Mouse (Mus musculus): ENCODE results near the gene Gm49388.
"Not testable (repeated sequence)": the region's sequence is repeated elsewhere in the genome, so short reads cannot be mapped to it uniquely, and the experiment has no call there.

The Gm49388 gene

DNA sequence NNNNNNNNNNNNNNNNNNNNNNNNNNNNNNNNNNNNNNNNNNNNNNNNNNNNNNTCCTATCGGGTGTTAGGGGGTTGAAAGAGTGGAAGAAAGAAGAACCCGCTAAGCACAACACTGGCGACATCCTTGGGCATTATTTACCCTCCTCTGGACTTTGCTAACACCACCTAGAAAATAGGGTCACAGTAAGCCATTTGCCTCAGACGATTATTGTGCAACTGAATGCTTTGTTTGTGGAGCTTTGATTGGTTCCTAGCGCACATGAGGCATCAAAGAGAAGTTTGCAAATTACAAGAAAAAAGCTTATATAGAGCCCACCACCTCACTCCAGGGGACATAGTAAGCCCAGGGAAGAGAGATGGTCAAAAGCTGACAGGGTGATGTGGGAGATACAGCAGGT, 23.4 kb downstream of the Gm49388 start:
- no peak for DNase-seq

DNA sequence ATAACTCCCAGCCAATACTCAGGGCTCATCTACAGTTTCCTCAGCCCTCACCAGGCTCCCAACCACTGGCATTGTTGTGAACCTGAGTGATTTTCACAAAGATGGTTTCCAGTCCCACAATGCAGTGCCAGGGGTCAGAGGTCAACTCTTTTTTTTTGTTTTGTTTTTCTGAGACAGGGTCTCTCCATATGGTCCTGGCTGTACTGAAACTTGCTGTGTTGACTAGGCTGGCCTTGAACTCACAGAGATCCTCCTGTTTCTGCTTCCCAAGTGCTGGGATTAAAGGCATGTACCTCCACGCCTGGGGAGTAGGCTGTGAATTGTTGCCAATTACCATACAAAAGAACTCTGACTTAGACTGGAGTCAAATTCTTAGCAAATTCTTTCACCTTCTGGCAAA, 24.4 kb downstream of the Gm49388 start:
- DNase-seq: no peak

DNA sequence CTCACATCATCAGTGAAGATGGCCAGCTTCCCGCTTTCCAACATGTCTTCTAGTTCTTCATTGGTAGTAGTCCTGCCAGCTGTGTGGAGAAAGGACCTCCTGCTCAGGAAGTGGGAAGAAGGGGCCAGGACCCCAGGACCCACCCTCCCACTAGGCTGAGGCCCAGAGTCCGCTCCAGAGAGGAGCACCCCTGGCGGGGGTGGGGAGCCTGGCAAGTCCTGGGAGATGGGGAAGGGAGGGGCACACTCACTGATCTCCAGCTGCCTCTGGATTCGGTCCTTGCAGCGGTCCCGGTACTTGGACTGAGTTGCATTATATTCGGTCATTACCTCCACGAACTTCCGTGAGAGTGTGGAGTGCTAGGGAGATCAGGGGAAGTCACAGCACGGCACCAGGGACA, 25.2 kb downstream of the Gm49388 start:
- DNase-seq: no peak

DNA sequence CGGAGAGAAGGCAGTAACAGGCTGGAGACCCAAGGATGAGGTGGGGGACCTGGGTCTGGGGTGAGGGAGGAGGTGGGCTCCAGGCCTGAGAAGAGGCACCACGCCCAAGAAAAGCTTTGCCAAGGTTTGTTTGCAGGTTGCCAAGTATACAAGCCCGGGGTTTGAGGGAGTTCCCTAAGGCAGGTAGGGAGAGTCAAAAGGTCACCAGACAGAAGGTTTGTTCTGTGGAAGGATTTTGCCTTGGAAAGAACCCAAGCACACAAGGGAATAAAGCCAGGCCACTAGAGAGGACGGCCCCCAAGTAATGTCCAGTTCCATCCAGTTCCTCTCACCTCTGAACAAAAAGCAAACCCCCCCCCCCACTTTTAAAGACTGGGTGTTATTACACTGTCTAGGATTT, 25.8 kb downstream of the Gm49388 start:
- DNase-seq: no peak

DNA sequence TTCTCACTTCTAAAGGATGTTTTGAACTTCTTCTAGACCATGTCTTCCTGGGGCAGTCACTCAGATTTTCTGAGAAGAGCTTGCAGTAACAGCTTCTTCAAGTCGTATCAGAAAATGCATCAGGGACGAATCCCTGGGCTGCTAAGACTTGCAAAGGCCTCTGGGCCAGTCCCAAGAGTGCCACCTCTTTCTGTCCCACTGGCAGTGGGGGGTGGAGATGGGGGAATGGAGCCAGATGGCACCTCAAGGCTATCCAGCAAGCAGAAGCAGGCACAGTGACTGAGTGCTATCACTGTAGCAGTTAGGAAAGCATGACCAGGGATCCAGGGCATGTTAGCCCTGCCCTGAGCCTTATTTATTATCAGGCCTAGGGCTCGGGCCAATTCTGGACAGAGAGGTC, 26.9 kb downstream of the Gm49388 start:
- DNase-seq: no peak

DNA sequence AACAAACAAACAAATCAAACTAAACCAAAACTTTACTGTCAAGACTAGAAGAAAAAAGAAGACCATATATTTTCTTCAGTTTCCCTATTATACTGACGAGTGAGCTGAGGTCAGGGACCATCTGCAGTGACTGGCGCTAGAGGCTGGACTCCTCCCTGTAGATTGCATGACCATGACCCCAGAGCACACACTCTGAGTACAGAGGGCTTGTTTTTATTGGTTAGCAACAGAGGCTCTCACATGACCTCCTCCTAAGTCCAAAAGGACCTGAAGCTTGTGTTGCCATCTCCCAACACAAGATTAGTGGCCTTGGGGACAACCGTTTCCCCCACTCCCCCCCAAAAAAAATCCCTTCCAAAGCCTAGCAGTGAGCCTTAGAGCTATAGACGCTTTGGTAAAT, 28.4 kb downstream of the Gm49388 start:
- DNase-seq: no peak

DNA sequence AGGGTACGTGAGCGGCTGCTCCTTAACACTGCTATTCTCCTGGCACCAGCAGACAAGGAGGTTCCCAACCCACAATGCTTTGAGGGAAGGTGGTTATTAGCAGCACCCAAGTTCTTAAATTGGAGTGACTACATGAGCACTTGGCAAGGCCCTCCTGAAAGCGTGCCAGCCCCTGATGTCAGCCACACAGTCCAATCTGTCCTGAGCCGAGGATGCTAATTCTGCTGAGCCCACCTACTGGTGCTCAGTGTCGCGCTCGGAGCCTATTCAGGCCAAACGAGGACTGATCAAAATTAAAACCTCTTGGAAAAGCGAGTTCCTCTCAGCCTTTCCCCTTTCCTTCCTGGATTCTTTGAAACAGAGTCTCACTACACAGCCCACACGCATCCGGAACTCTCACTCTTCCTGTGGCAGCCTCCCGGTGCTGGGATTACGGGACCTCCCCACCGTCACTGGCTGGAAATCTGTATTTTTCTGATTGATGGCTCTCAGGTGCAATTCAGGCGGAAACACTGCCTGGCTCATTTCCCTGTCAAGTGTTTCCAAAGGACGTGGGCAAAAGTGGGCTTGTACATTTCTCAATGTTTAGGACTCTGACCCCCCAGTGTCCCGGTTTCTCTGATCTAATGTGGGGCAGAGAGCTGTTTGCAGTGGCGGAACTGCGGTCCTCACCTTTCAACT, 29.0 kb downstream of the Gm49388 start:
- DNase-seq: peak; percentile 71

DNA sequence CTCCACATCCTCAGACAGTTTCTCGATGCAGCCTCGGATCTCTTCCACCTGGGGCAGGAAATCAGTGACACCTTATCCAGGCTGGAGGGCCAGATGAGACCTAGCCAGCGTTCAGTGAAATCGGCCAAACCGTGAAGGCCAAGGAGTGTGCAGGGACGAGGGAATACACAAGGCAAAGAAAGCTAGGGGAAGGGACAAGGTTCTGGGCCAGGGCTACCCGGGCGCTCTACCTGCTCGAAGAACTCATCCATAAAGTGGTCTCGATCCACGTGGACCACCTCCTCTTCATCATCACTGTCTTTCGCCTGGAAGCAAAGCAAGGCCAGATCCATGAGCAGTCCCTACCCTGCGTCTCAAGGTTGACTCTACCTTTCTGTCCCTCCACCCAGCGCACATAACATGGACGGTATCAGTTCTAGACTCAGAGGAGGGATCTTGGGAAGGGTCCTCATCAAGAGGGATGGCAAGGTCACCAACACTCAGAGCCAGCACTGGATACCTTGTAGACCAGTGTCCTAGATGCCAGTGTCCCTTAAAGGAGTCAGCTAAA, 29.8 kb downstream of the Gm49388 start:
- DNase-seq: no peak

DNA sequence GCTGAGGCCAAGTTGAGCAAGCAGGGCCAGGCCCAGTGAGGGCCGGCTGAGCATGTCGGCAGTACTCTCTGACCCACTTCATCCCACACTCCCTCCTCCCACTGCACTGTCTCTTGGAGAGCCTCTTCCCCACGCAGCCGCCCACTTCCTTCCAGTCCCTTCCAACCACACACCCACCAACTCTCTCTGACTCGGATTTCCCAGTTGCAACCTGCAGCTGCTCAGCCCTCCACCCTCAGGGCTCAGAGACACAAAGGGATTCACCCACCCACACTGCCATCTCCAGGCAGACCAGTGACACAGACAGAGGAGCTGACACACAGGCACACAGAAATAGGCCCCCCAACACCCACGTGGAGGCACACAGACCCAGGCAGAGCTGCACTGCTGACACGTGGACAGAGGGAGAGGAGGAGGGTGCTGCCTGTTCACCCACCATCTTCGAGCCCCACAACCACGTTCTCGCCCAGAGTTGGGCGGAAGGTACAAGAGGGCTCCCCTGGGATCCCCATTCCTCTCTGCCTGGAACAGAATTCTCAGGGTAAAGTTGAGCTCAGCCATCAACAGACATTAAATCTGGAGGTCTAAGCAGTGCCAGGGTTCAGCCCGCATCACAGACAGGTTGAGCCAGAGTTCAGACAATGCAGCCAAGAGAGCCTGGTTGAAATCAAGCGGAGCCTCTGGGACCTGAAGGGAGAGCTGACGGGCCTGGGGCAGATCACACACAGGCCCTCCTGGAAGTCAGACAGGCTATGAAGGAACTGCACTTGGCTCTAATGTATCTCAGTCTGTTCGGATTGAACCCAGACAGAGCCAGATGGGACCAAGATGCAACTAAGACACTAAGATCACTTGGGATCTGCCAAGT, 30.8 kb downstream of the Gm49388 start:
- peak; percentile 76 for DNase-seq

DNA sequence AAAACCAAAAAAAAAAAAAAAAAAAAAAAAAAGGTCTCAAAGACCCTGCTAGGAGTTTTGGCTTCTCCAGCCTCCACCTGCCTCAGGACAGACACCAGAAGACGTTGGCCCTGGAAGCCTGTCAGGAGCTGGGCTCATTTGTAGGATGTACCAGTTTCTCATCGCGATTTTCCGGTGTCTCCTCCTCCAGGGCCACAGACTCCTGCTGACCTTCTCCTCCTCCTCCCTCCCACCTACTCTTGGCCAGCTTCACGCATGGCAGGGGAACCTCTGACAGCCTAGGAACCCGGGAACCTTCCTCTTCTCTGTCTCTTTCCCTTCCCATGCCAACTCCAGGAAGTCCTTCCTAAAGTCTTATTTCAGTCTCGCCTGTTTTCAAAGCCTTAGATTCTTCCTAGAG, 31.6 kb downstream of the Gm49388 start:
- DNase-seq: no peak

DNA sequence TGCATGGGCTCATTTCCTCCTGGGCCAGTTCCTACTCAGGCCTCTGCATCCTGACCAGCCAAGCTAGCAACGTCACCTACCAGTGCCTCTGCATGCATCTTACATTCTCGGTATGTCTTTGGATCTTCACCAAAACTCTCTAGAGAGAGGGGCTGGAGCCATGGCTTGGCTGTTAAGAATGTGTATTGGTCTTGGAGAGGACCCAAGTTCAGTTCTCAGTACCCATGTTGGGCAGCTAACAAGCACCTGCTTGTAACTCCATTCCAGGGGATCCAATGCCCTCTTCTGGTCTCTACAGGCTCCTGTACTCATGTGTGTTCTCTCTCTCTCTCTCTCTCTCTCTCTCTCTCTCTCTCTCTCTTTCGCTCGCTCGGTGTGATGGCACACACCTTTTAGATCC, 32.4 kb downstream of the Gm49388 start:
- DNase-seq: no peak

DNA sequence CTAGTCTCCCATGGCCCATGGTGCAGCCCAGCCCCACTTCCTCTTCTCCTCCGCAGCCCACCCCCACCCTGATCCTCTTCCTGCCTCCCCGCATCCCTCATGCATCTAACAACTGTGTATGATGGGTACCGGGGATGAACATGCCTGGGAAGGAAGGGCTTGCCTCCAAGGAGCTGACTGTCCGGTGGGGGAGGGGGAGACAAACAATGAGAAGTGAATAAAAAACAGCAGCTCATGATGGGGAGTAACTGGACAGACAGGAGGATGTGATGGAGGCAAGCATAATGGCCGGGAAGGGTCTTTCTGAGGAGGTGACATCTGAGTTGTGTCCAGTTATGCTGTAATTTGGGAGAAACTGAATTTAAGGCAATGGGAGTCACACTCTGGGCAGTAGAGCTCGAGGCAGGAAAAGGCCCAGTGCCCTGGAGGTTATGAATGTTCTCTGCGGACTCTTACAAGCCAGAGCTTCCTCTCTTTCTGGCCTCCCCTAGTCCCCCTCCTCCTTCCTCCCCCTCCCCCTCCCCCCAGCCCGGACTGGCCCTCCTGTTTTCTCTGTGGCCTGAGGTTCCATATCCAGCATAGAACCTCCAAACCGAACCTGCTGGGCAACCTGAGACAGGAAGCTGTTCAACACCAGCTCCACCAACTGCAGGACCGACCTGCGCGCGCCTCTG, 35.6 kb downstream of the Gm49388 start:
- peak; percentile 61 for DNase-seq

DNA sequence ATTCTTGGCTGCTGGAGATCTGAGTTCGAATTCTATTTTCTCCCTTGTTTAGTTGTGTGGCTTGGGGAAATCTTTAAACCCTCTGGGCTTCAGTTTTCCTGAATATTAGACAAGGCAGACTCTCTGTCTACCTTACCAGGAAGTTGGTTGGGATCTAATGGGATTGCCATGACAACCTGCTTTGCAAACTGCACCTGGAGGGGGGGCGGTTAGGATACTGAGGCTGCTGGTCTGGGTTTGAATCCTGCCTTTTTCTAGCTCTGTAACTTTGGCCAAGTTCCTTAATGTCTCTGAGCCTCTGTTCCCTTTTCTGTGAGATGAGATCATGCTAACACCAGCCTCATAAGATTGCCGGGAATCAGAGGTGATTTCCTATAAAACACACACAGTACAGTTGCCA, 37.1 kb downstream of the Gm49388 start:
- no peak for DNase-seq

DNA sequence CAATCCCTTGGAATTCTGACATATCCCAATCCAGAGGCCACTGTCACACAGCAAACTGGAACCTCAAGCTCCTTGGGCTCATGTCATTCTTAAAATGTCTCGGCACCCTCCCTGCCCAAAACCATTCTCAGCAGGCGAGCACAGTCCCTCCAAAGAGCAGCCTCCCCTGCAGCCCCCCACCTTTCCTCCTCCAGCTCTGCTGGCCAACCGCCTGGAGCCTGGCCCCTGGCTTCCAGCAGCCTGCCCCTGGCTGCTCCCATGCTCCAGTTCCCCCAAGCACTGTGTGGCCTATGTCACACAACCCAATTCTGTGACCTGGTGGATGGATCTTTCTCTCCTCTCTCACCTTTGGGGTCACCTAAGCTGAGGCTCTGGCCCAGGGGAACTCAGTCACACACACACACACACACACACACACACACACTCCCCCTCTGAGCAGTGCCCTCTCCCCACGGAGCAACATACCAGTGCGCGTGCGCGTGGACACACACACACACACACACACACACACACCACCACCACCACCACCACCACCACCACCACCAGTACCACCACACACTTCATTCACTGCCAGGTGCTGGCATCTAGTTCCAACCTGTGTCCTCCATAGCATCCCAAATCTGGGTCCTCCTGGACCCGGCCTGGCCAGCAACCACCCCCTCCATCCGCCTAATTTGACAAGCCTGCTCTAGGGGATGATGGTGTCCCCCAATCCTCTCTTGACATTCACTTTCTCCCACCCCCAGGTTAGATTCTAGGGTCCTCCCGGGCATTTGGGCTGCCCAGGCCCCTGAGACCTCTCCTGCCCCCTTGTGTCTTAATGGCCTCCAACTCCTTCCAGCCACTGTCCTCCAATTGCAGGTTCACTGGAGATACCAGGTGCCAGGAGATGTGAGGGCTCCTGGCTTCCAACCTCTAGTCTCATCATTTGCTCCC, 38.1 kb downstream of the Gm49388 start:
- DNase-seq: no peak

DNA sequence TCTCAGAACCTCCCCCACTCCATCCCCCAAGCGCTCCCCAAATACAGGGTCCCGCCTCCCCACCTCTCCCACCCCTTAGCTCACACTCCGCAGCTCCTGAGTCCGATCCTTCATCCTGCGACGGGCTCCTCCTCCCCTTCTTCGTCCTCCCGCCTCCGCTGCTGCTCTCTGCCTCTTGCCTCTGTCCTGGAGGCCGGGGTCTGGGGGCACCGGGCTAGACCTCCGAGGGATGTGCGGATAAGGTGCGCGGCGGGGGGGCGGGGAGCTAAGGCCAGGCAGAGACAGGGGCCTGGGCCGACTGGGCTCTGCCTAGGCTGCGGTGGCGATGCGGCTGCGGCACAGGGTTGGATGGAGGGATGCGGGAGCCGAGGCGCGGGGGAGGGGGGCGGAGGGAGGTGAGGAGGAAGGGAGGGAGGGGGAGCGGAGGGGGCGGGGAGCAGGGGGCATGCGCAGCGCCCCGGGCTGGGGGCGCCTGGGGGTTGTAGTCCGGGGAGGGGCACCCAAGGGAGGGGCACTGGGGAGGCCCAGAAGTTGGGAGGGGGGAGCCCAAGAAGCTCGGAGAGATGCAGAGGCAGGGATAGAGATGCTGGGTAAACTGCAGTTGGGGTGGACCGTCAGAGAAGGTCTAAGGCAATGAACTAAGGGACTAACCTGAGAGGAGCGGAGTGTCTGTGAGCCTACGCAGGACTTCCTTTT, 38.9 kb downstream of the Gm49388 start, which contains the start of the genes Stx4a and Stx1b:
Stx4a (plus strand) TSS at position 119 of the 696 bp plus-strand sequence.
Stx1b (minus strand) TSS at position 374 of the 696 bp plus-strand sequence.
- DNase-seq: peak; percentile 75

DNA sequence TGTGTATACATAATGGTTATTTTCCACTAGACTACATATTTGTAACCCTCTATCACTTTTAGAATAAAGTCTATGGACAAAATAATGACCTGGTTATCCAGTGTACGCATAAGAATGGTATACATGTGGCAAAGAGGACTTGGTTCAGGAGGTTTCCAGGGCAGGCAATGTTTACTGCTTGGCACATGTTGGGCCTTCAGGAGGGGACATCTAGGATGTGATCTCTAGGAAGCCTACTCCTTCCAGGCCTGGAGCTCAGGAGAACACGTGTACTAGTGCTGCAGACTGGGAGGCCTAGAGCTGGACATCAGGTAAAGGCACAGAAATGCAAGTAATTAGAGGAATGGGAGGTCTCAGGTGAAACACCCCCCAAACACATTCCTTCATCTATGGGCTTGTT, 50.1 kb downstream of the Gm49388 start:
- no peak for DNase-seq

DNA sequence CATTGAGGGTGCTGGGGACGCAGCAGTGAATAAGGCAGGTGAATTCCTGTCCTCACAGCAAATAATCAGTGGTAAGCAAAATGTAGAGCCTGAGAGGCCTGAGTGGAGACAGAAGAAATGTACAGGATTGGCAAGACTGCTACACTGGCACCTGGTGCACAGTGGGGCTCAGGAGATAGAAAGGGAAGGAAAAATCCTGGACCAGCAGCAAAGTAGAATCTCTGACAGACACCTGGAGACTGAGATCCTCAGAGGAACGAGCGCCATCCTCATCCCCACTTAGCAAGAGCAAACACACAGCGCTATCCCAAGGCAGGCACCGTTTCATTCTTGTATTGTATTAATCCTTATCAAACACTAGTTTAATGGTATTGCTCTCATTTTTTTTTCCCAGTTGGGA, 52.1 kb downstream of the Gm49388 start:
- no peak for DNase-seq

DNA sequence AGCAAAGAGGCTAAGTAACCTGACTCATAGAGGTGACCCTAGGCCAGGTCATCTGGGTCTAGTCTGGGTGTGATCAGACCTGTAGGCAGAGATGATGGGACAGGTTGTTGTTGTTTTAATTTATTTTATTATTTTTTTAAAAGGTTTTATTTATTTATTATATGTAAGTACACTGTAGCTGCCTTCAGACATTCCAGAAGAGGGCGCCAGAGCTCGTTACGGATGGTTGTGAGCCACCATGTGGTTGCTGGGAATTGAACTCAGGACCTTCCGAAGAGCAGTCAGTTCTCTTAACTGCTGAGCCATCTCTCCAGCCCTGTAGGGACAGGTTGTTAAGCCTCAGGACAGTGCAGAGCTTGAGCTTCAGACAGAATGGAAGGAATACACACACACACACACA, 52.5 kb downstream of the Gm49388 start:
- not testable (repeated sequence) for DNase-seq

DNA sequence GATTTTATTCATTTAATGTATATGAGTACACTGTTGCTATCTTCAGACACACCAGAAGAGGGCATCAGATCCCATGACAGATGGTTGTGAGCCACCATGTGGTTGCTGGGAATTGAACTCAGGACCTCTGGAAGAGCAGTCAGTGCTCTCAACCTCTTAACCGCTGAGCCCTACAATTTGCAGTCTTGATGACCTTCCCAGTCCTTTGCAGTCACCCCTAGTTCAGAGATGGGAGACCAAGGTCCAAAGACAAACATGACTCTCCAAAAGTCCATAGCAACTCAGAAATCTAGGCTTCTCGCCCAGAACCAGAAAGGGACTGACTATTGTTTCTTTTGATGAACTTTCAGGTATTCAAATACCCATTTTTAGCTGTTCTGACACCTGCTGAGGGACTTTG, 54.6 kb downstream of the Gm49388 start:
- DNase-seq: not testable (repeated sequence)

DNA sequence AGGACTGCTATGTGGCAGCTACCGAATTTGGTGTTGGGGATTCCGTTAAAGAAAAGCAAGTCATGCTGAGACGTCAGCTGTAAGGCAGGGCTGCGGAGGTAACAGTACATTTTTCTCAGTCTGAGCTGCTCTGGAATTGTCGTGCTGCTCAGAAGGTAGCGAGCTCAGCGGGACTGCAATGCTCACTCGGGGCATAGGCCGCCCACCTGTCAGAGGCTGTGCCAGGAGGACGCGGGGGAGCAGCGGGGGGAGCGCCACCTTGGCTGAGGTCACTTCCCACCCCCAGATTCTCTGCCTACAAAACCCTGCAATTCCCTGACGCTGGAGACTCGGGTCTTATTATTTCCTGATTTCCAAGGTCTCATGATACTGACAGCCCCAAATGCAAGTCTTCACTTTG, 55.5 kb downstream of the Gm49388 start:
- peak; percentile 72 for DNase-seq

DNA sequence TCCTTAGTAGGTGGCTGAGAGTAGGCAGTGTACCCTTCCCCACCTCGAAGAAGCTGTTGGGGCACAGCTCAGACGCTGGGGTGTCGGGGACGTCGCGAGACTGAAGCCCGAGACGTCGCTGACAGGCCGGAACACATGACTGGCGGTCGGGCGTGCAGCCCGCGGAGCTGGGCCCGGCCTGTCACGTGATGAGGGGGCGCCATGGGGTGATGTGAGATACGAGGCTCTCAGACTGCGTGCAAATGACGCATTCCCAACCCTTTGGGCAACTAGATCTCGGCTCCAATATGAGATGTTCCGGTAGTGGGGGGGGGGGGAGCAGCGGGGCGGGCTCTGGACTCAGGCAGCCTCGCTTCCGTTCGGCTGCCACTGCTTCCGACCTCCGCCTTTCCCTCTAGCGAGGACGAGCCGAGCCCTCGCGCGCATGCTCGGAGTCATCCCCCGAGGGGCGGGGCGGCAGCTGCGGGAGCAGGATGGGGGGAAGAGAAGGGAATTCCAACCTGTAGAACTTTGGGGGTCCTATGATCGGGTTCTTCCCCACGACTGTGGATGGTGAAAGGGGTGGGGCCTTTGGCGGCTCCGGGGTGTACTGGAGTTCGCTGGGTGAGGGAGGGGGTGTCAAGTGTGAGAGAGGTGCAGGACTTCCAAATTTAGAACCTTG, 56.1 kb downstream of the Gm49388 start:
- DNase-seq: peak; percentile 97
